Mouse (Mus musculus) cerebellum, adult 2 months (tissue): ENCODE results near the gene Kcng4. TPM values are rescaled to one million over a fixed set of nuclear protein-coding genes. Genes with fewer than 3 reads are reported as not detected.

Experiments
- DNase-seq, 2 experiments: peaks; one replicate each; pipeline ENCODE4 v3.0.0; 2021
- H3K27ac ChIP-seq: fragments of 200-500 bp; 2 replicates; pipeline ENCODE4 v1.5.1; 2012; ENCODE audit warnings: low read length, control low read depth, inconsistent platforms; ENCODE audit not compliant: insufficient read depth
- H3K27me3 ChIP-seq: fragments of 200-500 bp; 2 replicates; pipeline ENCODE4 v1.6.1; 2012; ENCODE audit warnings: inconsistent platforms, mild to moderate bottlenecking, low read length, moderate library complexity; ENCODE audit not compliant: control insufficient read depth, insufficient read depth
- H3K4me1 ChIP-seq: fragments of 200-500 bp; 2 replicates; pipeline ENCODE4 v1.6.1; 2011; ENCODE audit warnings: low read length; ENCODE audit not compliant: control insufficient read depth, insufficient read depth
- H3K4me3 ChIP-seq: fragments of 200-500 bp; replicated peaks from 2 replicates; pipeline ENCODE3; 2011; ENCODE audit warnings: mild to moderate bottlenecking, low read depth, low read length, control low read depth; ENCODE audit not compliant: insufficient read depth
- CTCF ChIP-seq: fragments of 200-500 bp; IDR thresholded peaks from 2 replicates; pipeline ENCODE4 v1.5.1; 2011; ENCODE audit warnings: low read depth, mild to moderate bottlenecking, control low read depth, low read length, moderate library complexity, borderline replicate concordance; ENCODE audit not compliant: insufficient read depth
- POLR2A ChIP-seq: fragments of 200-500 bp; IDR thresholded peaks from 2 replicates; pipeline ENCODE4 v1.6.1; 2011; ENCODE audit warnings: low read length, control low read depth, borderline replicate concordance; ENCODE audit not compliant: insufficient read depth
- WGBS: fragments of 180-500 bp; shearing (Covaris S2); methylation state at CpG from one replicate; pipeline ENCODE4 v1.1.7; 2018; 5-methylcytosine and 5-hydroxymethylcytosine counted together
- polyA plus RNA-seq: library from polyadenylated mRNA; depleted of rRNA; stranded (reverse); fragments of >200 nt; gene quantifications from 2 replicates; pipeline ENCODE4 v1.2.3, GENCODE M21; 2012

Gene Kcng4
- polyA plus RNA-seq, 1 experiment = 92.6 TPM

DNA sequence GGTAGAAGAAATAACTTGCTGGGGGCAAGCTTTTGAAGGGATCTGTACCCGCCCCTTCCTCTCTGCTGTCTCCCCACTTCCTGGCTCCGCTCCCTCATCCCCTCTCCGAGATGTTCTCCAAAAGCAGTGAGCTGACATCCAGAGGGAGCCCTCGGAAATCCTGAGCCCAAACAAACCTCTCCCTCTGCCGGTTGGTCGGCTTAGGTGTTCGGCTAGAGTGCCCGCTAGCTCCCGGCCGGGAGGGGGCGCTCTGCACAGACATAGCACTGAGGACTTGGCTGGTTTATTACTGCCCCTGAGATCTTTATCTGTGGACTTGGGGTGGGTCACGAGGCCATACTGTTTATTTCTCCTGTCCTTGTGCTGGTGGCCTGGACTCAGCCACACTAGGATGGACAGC lies 33.8 kb upstream of the Kcng4 start:
- H3K4me3 ChIP-seq = no peak overlapping the region
- DNase-seq = no peak
- H3K27ac ChIP-seq = no peak overlapping the region
- TF ChIP-seq POLR2A = no peak
- TF ChIP-seq CTCF = no peak
- H3K4me1 ChIP-seq = no peaks in the 10 kb centered on the region
- WGBS = 56% methylated on average over 12 of the region's 12 CpGs
- no peaks in the 10 kb centered on the region for H3K27me3 ChIP-seq

DNA sequence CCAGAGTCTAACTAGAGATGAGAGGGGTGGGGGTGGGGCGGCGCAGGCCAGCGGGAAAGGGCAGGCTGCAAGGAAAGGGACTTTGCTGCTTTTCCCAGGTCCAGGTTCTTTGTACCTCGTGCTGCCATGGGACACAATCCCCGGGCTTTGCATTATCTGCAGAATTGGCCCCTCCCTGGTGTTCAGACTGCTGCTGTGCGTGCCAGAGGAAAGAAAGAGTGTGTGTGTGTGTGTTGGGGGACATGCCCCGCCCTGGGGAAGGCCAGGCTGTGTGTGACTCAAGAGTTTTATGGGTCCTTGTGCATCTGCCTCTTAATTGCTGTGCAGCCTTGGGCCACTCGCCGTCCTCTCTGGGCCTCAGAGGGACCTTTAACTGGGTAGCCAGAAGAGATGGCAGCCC lies 33.0 kb upstream of the Kcng4 start:
- DNase-seq = no peak
- Histone ChIP-seq H3K4me1 (no peaks in the 10 kb centered on the region), H3K27me3 (no peaks in the 10 kb centered on the region), H3K4me3 (no peak overlapping the region), H3K27ac (no peak overlapping the region)
- WGBS = 65% methylated on average over 9 of the region's 9 CpGs
- TF ChIP-seq POLR2A (no peak), CTCF (no peak)

DNA sequence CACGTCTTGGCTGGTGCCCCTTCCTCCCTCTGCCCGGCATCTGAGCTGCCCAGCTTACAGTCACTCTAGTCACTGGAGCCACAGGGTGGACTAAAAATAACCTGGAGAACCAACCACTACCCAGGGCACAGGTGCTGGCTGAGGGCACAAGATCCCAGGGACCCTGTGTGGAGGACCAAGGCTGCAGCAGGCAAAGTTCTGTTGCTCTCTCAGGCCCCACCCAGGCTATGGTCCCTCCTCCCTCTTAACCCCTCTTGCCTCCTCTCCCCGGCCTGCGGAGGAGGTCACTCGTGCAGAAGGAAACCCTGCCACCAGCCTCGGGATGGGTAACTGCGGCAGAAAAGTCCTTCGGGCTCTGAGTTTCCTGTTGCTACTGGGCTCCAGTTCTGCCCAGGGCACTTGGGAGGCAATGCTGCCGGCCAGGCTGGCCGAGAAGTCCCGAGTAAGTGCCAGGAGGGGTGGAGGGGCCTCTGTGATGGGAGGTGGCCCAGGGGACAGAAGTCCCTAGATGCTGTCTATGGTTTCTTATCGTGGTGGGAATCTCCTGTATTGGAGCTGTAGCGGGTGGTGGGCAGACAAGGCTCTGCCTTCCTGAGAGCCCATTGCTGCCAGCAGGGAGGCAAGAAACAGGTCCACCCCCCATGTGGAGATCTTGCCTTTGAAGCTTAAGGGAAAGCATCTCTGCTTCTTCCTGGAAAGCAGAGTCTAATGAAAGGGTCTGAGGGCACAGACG lies 30.9 kb upstream of the Kcng4 start, which contains the start of gene Wfdc1:
TSS of gene Wfdc1 (plus strand) at position 147 of the 733 bp plus-strand sequence.
- 11% methylated on average over 14 of the region's 14 CpGs for WGBS
- no peak for DNase-seq
- Histone ChIP-seq H3K27ac (no peak within 1 kb of the TSS), H3K27me3 (no peaks in the 10 kb centered on the region), H3K4me1 (no peaks in the 10 kb centered on the region), H3K4me3 (no peak within 1 kb of the TSS)
- TF ChIP-seq CTCF (no peak), POLR2A (no peak)

DNA sequence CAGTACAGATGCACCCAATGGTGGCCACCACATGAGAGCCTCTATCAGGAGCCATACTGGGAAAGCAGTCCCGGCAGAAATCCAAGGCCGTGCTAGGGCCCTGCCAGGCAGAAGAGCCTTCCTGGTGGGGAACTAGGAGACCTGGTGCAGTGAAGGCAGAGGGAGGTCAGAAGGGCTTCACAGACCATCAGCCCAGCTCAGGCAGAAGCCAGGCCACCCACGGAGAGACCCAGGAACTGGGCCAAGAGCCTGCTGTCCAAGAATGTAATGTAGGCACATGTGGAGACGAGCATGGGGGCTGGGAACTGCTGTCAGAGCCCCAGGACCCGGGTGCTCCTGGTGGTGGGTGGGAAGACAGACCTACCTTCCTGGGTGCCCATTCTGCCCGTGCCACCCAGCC lies 29.8 kb upstream of the Kcng4 start:
- DNase-seq = no peak
- Histone ChIP-seq H3K27me3 (no peaks in the 10 kb centered on the region), H3K4me1 (no peaks in the 10 kb centered on the region)

DNA sequence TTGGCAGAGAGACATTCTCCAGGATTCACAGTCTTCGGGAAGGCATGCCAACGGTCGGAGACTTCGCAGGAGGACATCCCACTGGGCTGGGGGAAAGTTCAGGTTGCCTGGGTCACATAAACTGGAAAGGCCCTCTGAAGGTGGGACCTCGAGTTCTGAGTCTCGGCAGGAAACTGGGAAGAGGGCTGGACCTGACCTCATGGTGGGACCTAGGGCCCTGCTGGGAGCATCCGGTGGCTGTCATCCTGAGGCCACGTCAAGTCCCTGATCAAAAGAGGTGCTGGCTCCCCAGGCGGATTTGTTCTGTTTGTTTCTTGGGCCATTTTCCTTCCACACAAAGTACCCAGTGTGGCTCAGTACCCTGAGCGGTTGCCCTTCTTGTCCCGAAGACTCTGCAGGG lies 28.0 kb upstream of the Kcng4 start:
- Histone ChIP-seq H3K27me3 (no peaks in the 10 kb centered on the region), H3K4me1 (no peaks in the 10 kb centered on the region), H3K27ac (no peak overlapping the region), H3K4me3 (no peak overlapping the region)
- 50% methylated on average over 11 of the region's 11 CpGs for WGBS
- TF ChIP-seq CTCF = no peak
- no peak for TF ChIP-seq POLR2A
- no peak for DNase-seq

More for the DNA sequence above, 29.8 kb upstream of the Kcng4 start:
- no peak overlapping the region for H3K27ac ChIP-seq
- no peak overlapping the region for H3K4me3 ChIP-seq
- WGBS = 31% methylated on average over 6 of the region's 6 CpGs
- TF ChIP-seq CTCF (no peak), POLR2A (no peak)

DNA sequence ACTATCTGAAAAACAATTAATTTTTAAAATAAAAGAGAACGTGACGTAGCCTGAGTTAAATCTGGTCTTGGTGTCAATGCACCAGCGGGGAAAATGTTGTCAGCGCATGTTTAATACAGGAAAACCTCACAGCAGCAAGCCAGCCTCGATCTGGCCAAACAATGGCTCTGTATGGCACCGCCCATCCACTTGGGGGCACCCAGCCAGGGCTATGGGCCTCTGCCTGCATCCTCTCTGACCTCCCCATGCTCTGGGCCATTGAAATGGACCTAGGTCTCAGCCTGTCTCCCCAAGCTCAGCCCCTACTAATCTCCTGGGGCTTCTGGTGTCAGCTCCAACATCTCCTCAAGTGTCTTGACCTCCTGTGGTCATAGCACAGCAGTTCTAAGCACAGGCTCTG lies 26.4 kb upstream of the Kcng4 start:
- no peak for DNase-seq
- H3K4me3 ChIP-seq = no peak overlapping the region
- WGBS = 55% methylated on average over 6 of the region's 6 CpGs
- no peak for TF ChIP-seq POLR2A
- TF ChIP-seq CTCF = no peak
- no peaks in the 10 kb centered on the region for H3K27me3 ChIP-seq
- H3K27ac ChIP-seq = no peak overlapping the region
- H3K4me1 ChIP-seq = no peaks in the 10 kb centered on the region

DNA sequence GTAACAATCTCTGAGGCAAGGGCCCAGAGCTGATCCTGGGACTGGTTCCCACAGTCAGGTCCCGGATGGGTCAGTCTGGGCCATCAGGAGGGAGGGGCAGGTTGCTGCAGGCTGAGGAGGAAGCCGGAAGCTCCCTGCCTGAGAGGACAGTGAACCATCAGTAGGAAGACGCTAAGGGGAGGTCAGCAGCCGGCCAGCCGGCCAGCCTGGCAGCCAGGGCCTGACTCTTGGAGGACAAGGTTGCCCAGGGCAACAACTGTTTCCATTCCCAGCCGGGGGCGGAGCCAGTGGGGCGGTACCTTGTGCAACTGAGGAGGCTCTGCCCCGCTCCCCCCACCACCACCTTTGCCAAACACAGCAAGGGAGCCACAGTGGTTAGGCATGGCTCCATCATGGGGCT lies 25.6 kb upstream of the Kcng4 start:
- H3K27me3 ChIP-seq = no peaks in the 10 kb centered on the region
- H3K4me1 ChIP-seq = no peaks in the 10 kb centered on the region
- 8% methylated on average over 9 of the region's 9 CpGs for WGBS
- TF ChIP-seq POLR2A (no peak), CTCF (no peak)
- no peak overlapping the region for H3K27ac ChIP-seq
- H3K4me3 ChIP-seq = no peak overlapping the region
- DNase-seq = peak; percentile 26 to 45

DNA sequence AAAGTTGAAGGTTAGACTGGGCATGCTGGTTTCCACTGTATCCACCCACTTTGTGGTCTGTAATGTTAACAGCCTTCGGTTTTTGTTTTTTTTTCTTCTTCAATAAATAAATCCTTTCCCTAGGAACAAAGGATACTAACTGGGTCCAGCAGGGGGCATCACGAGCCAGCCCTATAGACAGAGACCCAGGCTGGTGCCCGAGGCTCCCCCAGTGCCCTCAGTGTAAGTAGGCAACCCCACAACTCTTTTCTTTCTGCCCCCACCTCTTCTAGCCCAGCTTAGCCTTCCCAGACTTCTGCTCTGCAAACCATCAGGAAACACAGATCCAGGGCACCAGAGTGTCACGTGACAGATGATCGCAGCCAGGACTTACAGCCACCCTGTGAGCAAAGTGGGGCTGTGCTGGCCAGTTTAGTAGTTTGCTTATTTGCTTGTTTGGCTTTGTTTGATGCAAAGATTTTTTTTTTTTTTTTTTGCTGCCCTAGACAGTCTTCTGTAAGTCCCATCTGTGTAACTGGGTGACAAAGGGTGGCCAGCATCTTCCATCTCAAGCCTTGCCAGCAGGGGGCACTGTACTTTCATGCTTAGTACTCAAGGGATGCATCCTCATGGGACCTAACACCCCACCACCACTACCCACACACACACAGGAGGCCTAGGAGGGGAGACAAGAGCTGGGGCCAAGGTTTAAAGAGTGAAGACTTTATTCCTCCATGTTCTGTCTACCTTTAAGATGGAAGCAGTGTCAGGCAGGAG lies 21.4 kb upstream of the Kcng4 start:
- H3K4me1 ChIP-seq = no peaks in the 10 kb centered on the region
- H3K27me3 ChIP-seq = no peaks in the 10 kb centered on the region
- TF ChIP-seq POLR2A = no peak
- peak; percentile 34; the same call in 1 of the 2 replicates for TF ChIP-seq CTCF
- DNase-seq = no peak
- 38% methylated on average over 5 of the region's 5 CpGs for WGBS
- H3K4me3 ChIP-seq = no peak overlapping the region
- no peak overlapping the region for H3K27ac ChIP-seq
